Mouse (Mus musculus) megakaryocyte-erythroid progenitor cell, adult 5-6 weeks (primary cell): ENCODE results near the gene Spem2. TPM values are rescaled to one million over a fixed set of nuclear protein-coding genes. Genes with fewer than 3 reads are reported as not detected.
A peak's percentile ranks its signal among the peaks of the same experiment; 100 is the strongest.
"Not testable (repeated sequence)": the region's sequence is repeated elsewhere in the genome, so short reads cannot be mapped to it uniquely, and the experiment has no call there.

Source experiments
- ATAC-seq: replicated peaks from 2 replicates; pipeline ENCODE4 v1.8.0; 2016; ENCODE audit warnings: mild to moderate bottlenecking, inconsistent platforms; ENCODE audit not compliant: severe bottlenecking, poor library complexity, low FRiP score, low TSS enrichment
- total RNA-seq, 2 experiments: library from RNA; stranded (forward) in 1 of 2; stranded (reverse) in 1 of 2; fragments of 200-1000, 215-1000 nt in 1 of 2; fragments of >200 nt in 1 of 2; fragmentation: Nextera tagmentation in 1 of 2; gene quantifications; 2 replicates each; pipeline ENCODE4 v1.2.3; 2014 to 2017

Gene Spem2
- total RNA-seq (2014; fragmentation: Nextera tagmentation) = not detected in 2 replicates
- not detected in 2 replicates for total RNA-seq (2017)

- ATAC-seq = no peak
Measured at GRCm38 (mm10) chr11:69818365-69818764, at the start of gene Spem2. TSS of gene Spem2 (minus strand) at chr11:69818465.

- peak; percentile 62 for ATAC-seq
Measured at GRCm38 (mm10) chr11:69867335-69867734, 49.1 kb upstream of the Spem2 start.

- no peak for ATAC-seq
Measured at GRCm38 (mm10) chr11:69865561-69865960, 47.3 kb upstream of the Spem2 start.

GRCm38 (mm10) chr11:69864138-69864860 lies 46.0 kb upstream of the Spem2 start:
- 0 out of 2 replicates have a peak, but pooled peaks have one; percentile 41 for ATAC-seq

GRCm38 (mm10) chr11:69863729-69864128 lies 45.5 kb upstream of the Spem2 start:
- not testable (repeated sequence) for ATAC-seq

- no peak for ATAC-seq
Measured at GRCm38 (mm10) chr11:69858113-69858998, 40.1 kb upstream of the Spem2 start, which contains the start of gene Tnk1. TSS of gene Tnk1 (minus strand) at chr11:69858730.

GRCm38 (mm10) chr11:69855347-69855746 lies 37.1 kb upstream of the Spem2 start:
- ATAC-seq = 0 out of 2 replicates have a peak, but pooled peaks have one; percentile 21

- ATAC-seq = no peak
Measured at GRCm38 (mm10) chr11:69854680-69855079, 36.4 kb upstream of the Spem2 start.

- ATAC-seq = peak; percentile 87
Measured at GRCm38 (mm10) chr11:69853994-69854393, 35.7 kb upstream of the Spem2 start.

- ATAC-seq = no peak
Measured at GRCm38 (mm10) chr11:69850754-69851153, 32.5 kb upstream of the Spem2 start.

- no peak for ATAC-seq
Measured at GRCm38 (mm10) chr11:69849884-69850283, 31.6 kb upstream of the Spem2 start.

- no peak for ATAC-seq
Measured at GRCm38 (mm10) chr11:69849128-69849527, 30.9 kb upstream of the Spem2 start.

GRCm38 (mm10) chr11:69848021-69848420 lies 29.8 kb upstream of the Spem2 start:
- ATAC-seq = no peak

- peak; percentile 26; the same call in 1 of the 2 replicates for ATAC-seq
Measured at GRCm38 (mm10) chr11:69846738-69847688, 28.7 kb upstream of the Spem2 start.

GRCm38 (mm10) chr11:69846198-69846680 lies 28.0 kb upstream of the Spem2 start, which contains the start of gene Plscr3:
TSS of gene Plscr3 (plus strand) at chr11:69846376.
- peak; percentile 84 for ATAC-seq

GRCm38 (mm10) chr11:69838714-69839104 lies 20.4 kb upstream of the Spem2 start:
- no peak for ATAC-seq

GRCm38 (mm10) chr11:69837952-69838713 lies 19.9 kb upstream of the Spem2 start, which contains the start of gene Tmem256:
TSS of gene Tmem256 (plus strand) at chr11:69838514.
- peak; percentile 91 for ATAC-seq

GRCm38 (mm10) chr11:69837604-69837951 lies 19.3 kb upstream of the Spem2 start, which contains the start of gene Nlgn2:
TSS of gene Nlgn2 (minus strand) at chr11:69837784.
- ATAC-seq = no peak
